Mouse (Mus musculus) B cell, adult 62 days (primary cell): ENCODE measurements around the gene 1700009N14Rik. TPM values are rescaled to one million over a fixed set of nuclear protein-coding genes. Genes with fewer than 3 reads are reported as not detected.

Source experiments
- total RNA-seq: library from RNA; stranded (reverse); gene quantifications from 4 replicates; pipeline ENCODE4 v1.2.4, GENCODE M21; 2023

1700009N14Rik gene
- total RNA-seq = not detected in 4 replicates

GRCm38 (mm10) chr4:39450069-39450468, at the start of gene 1700009N14Rik:
Gene 1700009N14Rik (plus strand): TSS chr4:39450295.

